Mouse (Mus musculus): ENCODE measurements at regions not wholly inside any gene's neighbourhood (a gene's known extent, or its start where the extent isn't known, plus 50 kb on each side); places are given as distances from the start of the nearest gene placed in this dataset.

GRCm38 (mm10) chr13:5726446-5726845 is 134.8 kb upstream of the Klf6 start:
- ATAC-seq = no peak

- no peak for ATAC-seq
Observed at GRCm38 (mm10) chr13:5728172-5728571, 133.1 kb upstream of the Klf6 start.

GRCm38 (mm10) chr13:5728808-5729207 is 132.5 kb upstream of the Klf6 start:
- no peak for ATAC-seq

GRCm38 (mm10) chr13:5729426-5730068 is 131.7 kb upstream of the Klf6 start:
- no peak for ATAC-seq

GRCm38 (mm10) chr13:5732206-5732605 is 129.1 kb upstream of the Klf6 start:
- no peak for ATAC-seq

DNA sequence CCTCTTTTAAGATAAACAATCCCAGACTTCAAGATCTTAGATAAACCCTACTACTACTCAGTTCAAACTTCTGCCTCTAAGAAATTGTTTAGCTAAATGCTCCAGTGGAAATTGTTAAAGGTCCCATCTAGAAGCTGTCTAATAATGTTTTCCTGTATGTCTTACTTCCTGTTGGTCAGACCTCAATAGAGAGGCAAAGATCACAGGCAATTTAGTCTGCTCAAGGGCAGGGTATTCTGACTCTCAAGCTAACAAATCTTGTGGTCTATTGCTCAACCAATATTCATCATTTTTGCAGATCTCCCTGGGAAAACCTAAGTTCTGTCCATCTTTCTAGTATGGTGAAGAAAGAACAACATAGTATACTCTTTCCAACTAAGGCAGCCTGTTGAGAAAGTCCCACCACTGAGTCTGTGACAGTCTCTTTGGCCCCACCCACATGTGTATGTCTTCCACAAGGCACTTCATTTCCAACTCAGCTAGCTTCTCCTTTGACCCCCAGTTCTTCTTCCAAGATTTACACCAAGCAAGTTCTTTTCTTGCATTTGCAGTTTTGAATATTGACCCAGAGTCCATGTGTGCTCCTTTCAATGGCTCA is 126.2 kb upstream of the Klf6 start:
- no peak for ATAC-seq

DNA sequence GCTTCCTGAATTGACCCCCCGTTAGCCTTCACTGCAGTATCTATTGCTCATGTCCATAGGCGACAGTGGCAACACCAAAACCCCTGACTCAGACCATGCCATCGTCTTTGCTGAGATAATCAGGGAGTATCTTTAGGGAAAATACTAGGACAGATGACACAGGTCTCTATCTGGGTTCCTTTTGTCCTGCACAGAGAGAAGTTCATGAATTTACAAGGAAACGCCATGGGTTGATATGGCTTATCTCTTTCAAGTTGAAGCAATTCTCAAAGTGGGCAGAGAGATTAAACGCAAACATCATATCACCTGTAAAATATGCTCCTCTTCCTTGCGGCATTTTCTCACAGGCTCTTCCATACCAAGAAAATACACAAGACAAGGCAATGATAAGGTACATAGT is 124.8 kb upstream of the Klf6 start:
- ATAC-seq = no peak

DNA sequence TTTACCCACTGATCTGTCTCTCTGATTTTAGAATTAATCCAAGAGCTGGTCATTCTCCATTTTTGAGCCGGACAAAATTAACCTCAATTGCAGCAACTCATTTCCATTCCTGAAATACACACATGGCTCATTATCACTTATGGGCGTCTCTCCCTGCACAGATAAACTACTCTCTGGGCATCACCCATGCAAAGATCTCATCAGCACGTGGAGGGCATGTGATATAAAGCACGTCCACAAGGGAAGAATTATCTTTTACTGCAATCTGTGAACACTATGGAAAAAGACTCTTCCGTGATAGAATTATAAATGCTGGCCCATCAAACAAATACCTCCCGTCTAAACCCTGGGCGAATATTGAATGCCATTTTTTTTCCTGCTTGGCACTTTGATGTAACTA is 124.1 kb upstream of the Klf6 start:
- ATAC-seq = no peak

GRCm38 (mm10) chr13:5740805-5741204 is 120.5 kb upstream of the Klf6 start:
- ATAC-seq = no peak

- ATAC-seq = no peak
Observed at GRCm38 (mm10) chr13:5744949-5745348, 116.3 kb upstream of the Klf6 start.

DNA sequence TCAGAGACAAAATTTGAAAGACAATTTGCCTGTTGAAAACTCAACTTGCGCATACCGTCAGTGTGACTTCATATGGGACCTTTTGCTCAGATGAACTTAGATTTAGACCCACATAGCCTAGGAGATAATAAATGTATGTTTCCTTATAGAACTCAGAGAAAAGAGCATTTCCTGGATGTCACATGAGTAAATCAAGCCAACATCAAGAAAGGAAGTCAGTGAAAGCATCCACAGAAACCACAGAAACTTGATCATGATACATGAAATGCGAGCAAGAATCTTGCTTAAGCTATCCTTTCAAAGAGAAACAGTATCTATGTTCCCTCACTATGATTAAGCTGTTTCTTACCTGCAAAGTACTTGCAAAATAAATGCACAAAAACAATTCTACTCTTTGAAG is 104.1 kb upstream of the Klf6 start:
- peak; percentile 85 for ATAC-seq

DNA sequence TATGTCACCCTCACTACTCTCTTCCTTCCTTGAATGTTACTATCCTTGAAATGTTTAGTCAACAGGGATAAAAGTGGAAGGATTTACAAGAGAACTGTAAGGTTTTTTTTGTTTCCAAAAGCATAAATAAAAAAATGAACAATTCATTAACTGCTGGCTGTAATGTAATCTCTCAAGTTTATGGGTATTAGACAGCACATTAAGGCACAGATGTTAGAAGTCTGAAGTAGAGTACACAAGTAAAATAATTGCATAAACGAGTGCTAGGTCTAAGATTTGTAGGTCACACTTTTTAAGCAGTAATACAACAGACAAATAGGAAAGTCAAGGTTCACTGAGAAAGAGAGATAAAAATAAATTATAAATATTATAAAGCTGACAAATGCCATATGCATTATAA is 103.3 kb upstream of the Klf6 start:
- ATAC-seq = no peak

DNA sequence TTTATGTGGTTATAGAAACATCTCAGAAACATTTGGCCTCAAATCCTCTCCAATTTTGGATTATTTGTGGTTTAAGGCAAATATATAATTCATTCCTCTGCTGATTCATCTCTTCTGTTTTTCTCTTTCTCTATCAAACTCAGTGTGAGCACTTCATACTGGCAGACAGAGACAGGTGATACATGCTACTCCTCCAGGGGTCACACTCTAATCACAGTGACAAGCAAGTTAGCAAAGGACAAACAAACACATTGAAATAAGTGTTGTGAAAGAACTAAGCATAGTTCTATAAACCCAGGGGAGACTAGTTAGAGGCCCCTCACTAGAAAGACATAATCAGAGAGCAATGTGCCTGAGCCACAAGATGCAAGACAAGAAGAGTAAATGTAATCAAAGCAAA is 101.3 kb upstream of the Klf6 start:
- no peak for ATAC-seq

- ATAC-seq = no peak
Observed at GRCm38 (mm10) chr13:5766394-5766793, 94.9 kb upstream of the Klf6 start.

- ATAC-seq = no peak
Observed at GRCm38 (mm10) chr13:5767202-5767601, 94.1 kb upstream of the Klf6 start.

- ATAC-seq = no peak
Observed at GRCm38 (mm10) chr13:5768699-5769098, 92.6 kb upstream of the Klf6 start.

DNA sequence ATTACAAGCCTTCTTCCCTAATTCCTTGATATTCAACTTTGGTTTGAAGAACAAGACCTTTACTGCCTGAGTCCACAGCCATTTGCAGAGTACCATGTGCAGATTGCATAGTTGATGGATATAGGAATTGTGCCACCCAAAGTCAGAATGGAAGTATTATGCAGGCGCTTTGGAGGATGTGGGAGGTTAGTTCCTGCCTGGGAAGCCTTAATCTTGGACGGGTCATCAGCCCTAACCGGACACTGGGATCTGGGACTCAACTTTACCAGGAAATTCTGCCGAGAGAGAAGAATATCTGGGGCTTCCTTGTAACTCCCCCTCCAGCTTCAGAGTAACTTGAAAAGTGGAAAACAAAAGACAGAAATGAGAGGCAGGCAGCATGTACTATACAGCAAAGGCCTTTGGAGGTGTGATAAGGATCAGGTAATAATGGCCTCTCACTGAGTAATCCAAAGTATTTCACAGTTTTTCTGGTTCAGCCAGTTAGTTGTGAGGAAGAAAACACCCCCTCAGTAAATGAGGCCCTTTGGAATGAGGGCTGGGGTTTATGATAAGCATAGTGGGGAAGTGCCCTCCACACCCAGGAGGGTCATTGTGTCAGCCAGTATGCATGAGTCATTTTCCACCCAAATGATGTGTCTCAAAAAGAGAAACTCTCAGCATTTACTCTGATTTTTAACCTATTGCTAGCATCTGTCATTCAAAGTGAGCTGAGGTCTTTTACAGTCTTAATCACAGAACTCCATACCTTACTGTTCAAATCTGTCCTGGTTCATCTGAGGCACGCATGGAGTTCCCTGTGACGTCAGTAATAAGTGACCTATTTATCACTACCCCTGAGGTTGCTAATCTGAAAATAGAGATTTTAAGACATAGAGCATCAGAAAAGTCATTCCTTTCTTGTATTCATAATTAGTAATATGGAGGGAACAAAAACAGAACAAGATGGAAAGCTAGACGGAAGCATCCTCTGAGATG is 91.7 kb upstream of the Klf6 start:
- ATAC-seq = no peak

DNA sequence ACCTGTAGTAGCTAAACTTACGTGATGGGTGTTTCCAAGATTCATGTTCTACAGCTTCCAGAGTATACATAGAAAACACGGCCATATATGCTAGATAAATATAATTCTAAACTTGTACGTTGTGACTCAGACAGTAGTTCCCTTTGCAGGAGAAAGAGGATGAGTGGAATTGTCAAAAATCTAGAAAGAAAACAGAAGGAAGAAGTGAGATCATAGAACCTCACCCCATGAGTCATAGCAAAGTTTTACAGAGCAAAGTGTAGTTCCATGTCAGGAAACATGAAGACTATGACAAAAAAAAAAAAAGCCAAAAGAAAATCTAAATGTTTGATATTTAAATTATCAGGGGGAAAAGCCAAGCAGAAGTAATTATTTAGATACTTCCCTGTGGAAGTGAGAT is 87.5 kb upstream of the Klf6 start:
- no peak for ATAC-seq

DNA sequence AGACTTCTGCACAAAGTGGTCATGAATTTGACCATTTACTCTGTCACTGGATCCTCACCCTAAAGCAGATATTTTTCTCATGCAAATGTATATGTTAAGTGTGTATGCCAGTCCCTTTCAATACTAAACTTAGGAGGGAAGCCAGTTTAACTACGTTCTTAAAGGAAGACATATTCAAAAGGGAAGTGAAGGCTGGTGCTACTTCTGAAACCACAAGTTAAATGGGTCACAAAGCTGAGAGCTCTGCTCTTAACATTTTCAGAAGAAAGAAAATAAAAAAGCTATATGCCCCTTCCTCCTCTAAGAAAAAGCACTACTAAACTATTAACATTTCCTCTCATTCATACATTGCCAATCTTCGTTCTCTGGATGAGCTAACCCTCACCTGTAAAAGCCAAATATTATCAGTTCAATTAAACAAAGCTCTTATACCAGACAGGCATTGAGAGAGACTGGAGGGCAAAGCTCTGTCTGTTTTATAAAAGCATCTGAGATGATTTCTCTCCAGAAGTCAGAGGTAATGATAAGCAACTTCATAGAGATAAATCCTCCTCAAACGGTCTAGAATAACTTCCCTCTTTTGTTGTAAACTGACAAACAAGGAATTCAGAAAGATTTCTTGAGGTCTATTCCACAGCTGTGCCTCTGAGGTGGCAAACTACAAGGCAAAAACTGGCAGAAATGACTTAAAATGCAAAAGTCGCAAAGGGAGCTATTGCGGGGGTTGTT is 82.7 kb upstream of the Klf6 start:
- ATAC-seq = peak; percentile 44

DNA sequence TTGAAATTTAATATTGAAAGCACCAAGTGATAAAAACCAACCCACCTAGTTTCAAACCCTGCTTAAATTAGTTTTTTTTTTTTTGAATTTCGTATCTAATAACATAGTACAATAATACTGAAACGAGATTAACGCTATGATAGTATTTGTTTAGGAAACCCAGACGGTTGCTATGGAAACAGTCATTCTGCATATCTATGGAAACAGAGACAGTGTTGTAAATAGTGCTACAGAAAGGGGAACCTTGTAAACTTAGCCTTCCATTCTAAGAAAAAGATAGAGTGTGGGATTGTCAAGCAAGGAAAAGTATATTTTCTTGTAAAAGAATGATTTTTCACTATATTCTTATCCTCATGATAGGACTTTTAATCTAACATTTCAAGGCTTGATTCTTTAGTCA is 81.9 kb upstream of the Klf6 start:
- peak; percentile 87 for ATAC-seq

DNA sequence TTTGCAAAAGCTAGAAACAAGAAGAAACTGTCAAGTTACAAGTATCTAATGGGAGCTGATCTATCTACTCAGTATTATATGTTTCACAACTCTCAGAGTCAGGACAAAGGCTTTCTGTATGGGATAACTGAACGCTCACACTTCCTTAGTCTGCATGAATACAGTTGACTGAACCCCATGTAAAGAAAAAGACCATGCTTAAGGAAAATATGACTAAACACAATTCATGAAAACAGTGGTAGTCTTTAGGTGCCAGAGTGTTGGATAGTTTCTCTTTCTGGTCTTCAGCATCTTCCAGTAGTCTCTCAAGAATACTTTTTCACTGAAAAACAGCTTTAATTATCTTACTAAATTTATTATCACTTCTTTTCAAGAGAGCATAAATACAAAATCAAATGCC is 78.7 kb upstream of the Klf6 start:
- no peak for ATAC-seq

DNA sequence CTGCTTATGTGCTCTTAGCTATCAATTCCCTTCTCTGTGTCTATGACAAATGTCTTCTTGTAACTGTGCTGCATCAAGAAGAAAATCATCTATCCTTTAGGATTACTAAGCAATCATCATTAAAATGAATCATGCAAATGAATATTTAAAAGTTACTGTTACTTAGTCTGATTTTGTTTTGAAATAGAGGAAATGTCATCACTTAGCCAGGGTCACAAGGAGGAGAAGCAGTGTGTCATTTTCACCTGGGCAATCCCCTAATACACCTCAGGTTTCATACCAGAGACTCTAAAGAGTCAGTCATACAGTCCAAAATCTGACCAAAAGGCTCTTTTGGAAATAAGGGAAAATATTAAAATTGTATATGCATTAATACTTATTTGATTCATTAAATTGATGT is 74.2 kb upstream of the Klf6 start:
- ATAC-seq = no peak

DNA sequence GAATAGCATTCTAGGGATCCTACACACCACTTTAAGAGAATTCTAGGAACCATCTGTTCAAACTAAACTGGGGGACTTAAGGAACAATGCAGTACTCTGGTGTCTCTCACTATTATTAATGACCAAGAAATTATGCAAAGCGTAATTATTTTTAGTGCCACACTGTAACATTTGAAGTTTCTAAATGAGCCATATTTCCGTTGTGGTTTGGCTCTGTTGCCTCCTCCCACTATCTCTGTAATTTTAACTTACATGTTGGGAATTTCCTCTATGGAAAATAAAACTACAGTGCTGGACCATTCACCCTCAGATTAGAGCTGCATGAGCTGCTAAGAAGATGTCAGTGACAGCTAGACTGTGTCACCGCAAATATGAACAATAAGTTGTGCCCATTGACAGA is 72.0 kb upstream of the Klf6 start:
- ATAC-seq = peak; percentile 76

Data from CD4-positive, CD25-positive, alpha-beta regulatory T cell, adult 4 months (primary cell).